Mouse (Mus musculus) stomach, postnatal 0 days (tissue): ENCODE data around the gene Skida1.

Experiments used
- CTCF ChIP-seq: IDR thresholded peaks from 2 replicates; pipeline ENCODE4 v1.5.1; 2016; ENCODE audit warnings: antibody characterized with exemption, low read depth, mild to moderate bottlenecking, moderate library complexity
- EP300 ChIP-seq: optimal IDR thresholded peaks from 2 replicates; pipeline ENCODE3; 2016; ENCODE audit warnings: antibody characterized with exemption

DNA sequence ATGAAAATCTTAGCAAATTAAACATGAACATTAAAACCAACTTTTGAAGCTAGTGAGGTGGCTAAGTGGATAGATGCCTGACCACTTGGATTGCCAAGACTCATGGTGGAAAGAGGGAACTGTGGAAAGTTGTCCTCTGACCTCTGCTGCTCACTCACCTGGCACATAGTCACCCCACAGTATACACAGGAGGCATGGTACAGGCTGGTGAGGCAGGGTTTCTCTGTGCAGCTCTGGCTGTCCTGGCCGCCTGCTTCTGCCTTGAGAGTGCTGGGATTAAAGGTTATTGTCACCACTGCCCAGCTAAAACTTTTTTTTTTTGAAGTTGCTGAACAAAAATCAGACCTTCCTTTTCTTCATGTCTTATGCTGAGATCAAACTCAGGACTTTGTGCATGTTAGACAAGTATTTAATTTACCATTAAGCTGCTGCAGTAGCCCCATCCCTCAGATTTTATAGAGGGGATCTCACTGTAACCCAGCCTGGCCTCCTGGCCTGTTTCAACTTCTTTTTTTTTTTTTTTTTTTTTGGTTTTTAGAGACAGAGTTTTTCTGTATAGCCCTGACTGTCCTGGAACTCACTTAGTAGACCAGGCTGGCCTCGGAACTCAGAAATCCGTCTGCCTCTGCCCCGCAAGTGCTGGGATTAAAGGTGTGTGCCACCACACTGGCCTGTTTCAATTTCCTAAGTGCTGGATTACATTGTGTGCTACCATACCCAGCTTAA, 19.4 kb upstream of the Skida1 start:
- no peak for TF ChIP-seq CTCF
- TF ChIP-seq EP300, result no peak
